Mouse (Mus musculus) embryonic facial prominence, embryonic 13.5 days (tissue): ENCODE measurements around the gene Adprhl1. TPM values are rescaled to one million over a fixed set of nuclear protein-coding genes. Genes with fewer than 3 reads are reported as not detected.

Experiments used
- ATAC-seq: fragments of 200-750 bp; cut with Nextera tagmentation; 2 replicates; pipeline ENCODE4 v1.8.0; 2017; ENCODE audit warnings: low read depth; ENCODE audit not compliant: insufficient number of reproducible peaks, insufficient read depth, low FRiP score, low TSS enrichment
- H3K27ac ChIP-seq: fragments of 300-500 bp; sonication (generic); 2 replicates; pipeline ENCODE4 v1.5.1; 2015; ENCODE audit warnings: moderate library complexity, mild to moderate bottlenecking, inconsistent platforms
- H3K27me3 ChIP-seq: fragments of 300-500 bp; sonication (generic); 2 replicates; pipeline ENCODE4 v1.6.1; 2015; ENCODE audit warnings: mild to moderate bottlenecking, inconsistent platforms
- H3K36me3 ChIP-seq: fragments of 300-500 bp; sonication (generic); 2 replicates; pipeline ENCODE4 v1.6.1; 2015; ENCODE audit warnings: mild to moderate bottlenecking, inconsistent platforms
- H3K4me1 ChIP-seq: fragments of 300-500 bp; sonication (generic); 2 replicates; pipeline ENCODE4 v1.6.1; 2015; ENCODE audit warnings: inconsistent platforms
- H3K4me2 ChIP-seq: fragments of 300-500 bp; sonication (generic); 2 replicates; pipeline ENCODE4 v1.6.1; 2015; ENCODE audit warnings: moderate library complexity, mild to moderate bottlenecking, inconsistent platforms
- H3K4me3 ChIP-seq: fragments of 300-500 bp; sonication (generic); 2 replicates; pipeline ENCODE4 v1.5.1; 2015; ENCODE audit warnings: mild to moderate bottlenecking, inconsistent platforms
- H3K9ac ChIP-seq: fragments of 300-500 bp; sonication (generic); 2 replicates; pipeline ENCODE4 v1.6.1; 2015; ENCODE audit warnings: mild to moderate bottlenecking, inconsistent platforms
- H3K9me3 ChIP-seq: fragments of 300-500 bp; sonication (generic); 2 replicates; pipeline ENCODE4 v1.6.1; 2016; ENCODE audit warnings: inconsistent platforms
- WGBS: fragments of 180-500 bp; shearing (Covaris S2); methylation state at CpG from one replicate; pipeline ENCODE4 v1.1.7; 2015; ENCODE audit warnings: mixed read lengths; 5-methylcytosine and 5-hydroxymethylcytosine counted together
- polyA plus RNA-seq: library from polyadenylated mRNA; unstranded; fragments of >200 nt; fragmentation: Nextera tagmentation; extraction: Ambion mirVana; gene quantifications from 2 replicates; pipeline ENCODE4 v1.2.1, GENCODE M21; 2015

Gene Adprhl1
- polyA plus RNA-seq, 1 experiment from 2014 or later: not detected

GRCm38 (mm10) chr8:13228923-13229610 is 24.9 kb downstream of the Adprhl1 start:
- Histone ChIP-seq H3K27ac (no peak overlapping the region), H3K9ac (no peak overlapping the region), H3K9me3 (no peaks in the 10 kb centered on the region), H3K4me2 (no peak overlapping the region), H3K36me3 (no peaks in the 10 kb centered on the region), H3K4me1 (peaks cover 10% of the 10 kb centered on the region), H3K4me3 (no peak overlapping the region), H3K27me3 (peaks cover 6% of the 10 kb centered on the region; the same call in 1 of the 2 replicates)
- WGBS: 43% methylated on average over 9 of the region's 9 CpGs
- ATAC-seq: no peak

GRCm38 (mm10) chr8:13227184-13227583 is 26.8 kb downstream of the Adprhl1 start:
- Histone ChIP-seq H3K4me1 (peaks cover 10% of the 10 kb centered on the region), H3K4me2 (no peak overlapping the region), H3K27ac (no peak overlapping the region), H3K36me3 (no peaks in the 10 kb centered on the region), H3K9ac (no peak overlapping the region), H3K27me3 (peaks cover 4% of the 10 kb centered on the region; the same call in 1 of the 2 replicates), H3K4me3 (no peak overlapping the region), H3K9me3 (no peaks in the 10 kb centered on the region)
- no peak for ATAC-seq
- WGBS: 63% methylated on average over 3 of the region's 3 CpGs

- Histone ChIP-seq H3K36me3 (no peaks in the 10 kb centered on the region), H3K9ac (no peak overlapping the region), H3K4me3 (no peak overlapping the region), H3K4me2 (no peak overlapping the region), H3K4me1 (peaks cover 10% of the 10 kb centered on the region), H3K27me3 (peaks cover 4% of the 10 kb centered on the region; the same call in 1 of the 2 replicates), H3K9me3 (no peaks in the 10 kb centered on the region), H3K27ac (no peak overlapping the region)
- WGBS: 39% methylated on average over 6 of the region's 6 CpGs
- no peak for ATAC-seq
Observed at GRCm38 (mm10) chr8:13226288-13226687, 27.7 kb downstream of the Adprhl1 start.

- Histone ChIP-seq H3K27me3 (peaks cover 4% of the 10 kb centered on the region; the same call in 1 of the 2 replicates), H3K4me1 (peaks cover 7% of the 10 kb centered on the region), H3K4me2 (no peak overlapping the region), H3K27ac (no peak overlapping the region), H3K9me3 (no peaks in the 10 kb centered on the region), H3K9ac (no peak overlapping the region), H3K4me3 (no peak overlapping the region), H3K36me3 (no peaks in the 10 kb centered on the region)
- WGBS: 78% methylated on average over 9 of the region's 9 CpGs
- no peak for ATAC-seq
Observed at GRCm38 (mm10) chr8:13224426-13224825, 29.5 kb downstream of the Adprhl1 start.

- Histone ChIP-seq H3K36me3 (no peaks in the 10 kb centered on the region), H3K4me3 (no peak overlapping the region), H3K9me3 (no peaks in the 10 kb centered on the region), H3K9ac (no peak overlapping the region), H3K27me3 (no peaks in the 10 kb centered on the region; the same call in 1 of the 2 replicates), H3K4me2 (no peak overlapping the region), H3K27ac (no peak overlapping the region), H3K4me1 (peaks cover 4% of the 10 kb centered on the region)
- no peak for ATAC-seq
- WGBS: 74% methylated on average over 4 of the region's 4 CpGs
Observed at GRCm38 (mm10) chr8:13218441-13218840, 35.5 kb downstream of the Adprhl1 start.

GRCm38 (mm10) chr8:13217986-13218385 is 36.0 kb downstream of the Adprhl1 start:
- Histone ChIP-seq H3K27ac (no peak overlapping the region), H3K9ac (no peak overlapping the region), H3K27me3 (no peaks in the 10 kb centered on the region), H3K4me1 (peaks cover 8% of the 10 kb centered on the region), H3K4me3 (no peak overlapping the region), H3K9me3 (no peaks in the 10 kb centered on the region), H3K36me3 (no peaks in the 10 kb centered on the region), H3K4me2 (no peak overlapping the region)
- ATAC-seq: no peak

- WGBS: 61% methylated on average over 5 of the region's 5 CpGs
- no peak for ATAC-seq
- no peaks in the 10 kb centered on the region for H3K9me3 ChIP-seq
- H3K36me3 ChIP-seq: no peaks in the 10 kb centered on the region
- no peak overlapping the region for H3K4me3 ChIP-seq
- H3K4me2 ChIP-seq: no peak overlapping the region
- H3K4me1 ChIP-seq: peaks cover 8% of the 10 kb centered on the region
- no peaks in the 10 kb centered on the region for H3K27me3 ChIP-seq
- H3K27ac ChIP-seq: no peak overlapping the region
- no peak overlapping the region for H3K9ac ChIP-seq
Observed at GRCm38 (mm10) chr8:13217093-13217492, 36.9 kb downstream of the Adprhl1 start.

GRCm38 (mm10) chr8:13216386-13216785 is 37.6 kb downstream of the Adprhl1 start:
- peaks cover 8% of the 10 kb centered on the region for H3K4me1 ChIP-seq
- no peak overlapping the region for H3K4me2 ChIP-seq
- no peaks in the 10 kb centered on the region for H3K9me3 ChIP-seq
- no peak overlapping the region for H3K4me3 ChIP-seq
- H3K9ac ChIP-seq: 0 out of 2 replicates have a peak overlapping the region, but pooled peaks have one; percentile 21
- no peaks in the 10 kb centered on the region for H3K27me3 ChIP-seq
- no peak for ATAC-seq
- H3K36me3 ChIP-seq: no peaks in the 10 kb centered on the region
- WGBS: 79% methylated on average over 8 of the region's 8 CpGs
- H3K27ac ChIP-seq: no peak overlapping the region

- Histone ChIP-seq H3K4me3 (no peak overlapping the region), H3K9ac (0 out of 2 replicates have a peak overlapping the region, but pooled peaks have one; percentile 3), H3K36me3 (no peaks in the 10 kb centered on the region), H3K9me3 (no peaks in the 10 kb centered on the region), H3K27ac (no peak overlapping the region), H3K27me3 (0 out of 2 replicates have a peak, but pooled peaks cover 4% of the 10 kb centered on the region), H3K4me2 (peak overlapping the region; percentile 46), H3K4me1 (peaks cover 8% of the 10 kb centered on the region)
- peak; percentile 76 for ATAC-seq
- WGBS: 26% methylated on average over 10 of the region's 10 CpGs
Observed at GRCm38 (mm10) chr8:13213479-13214268, 40.3 kb downstream of the Adprhl1 start.

GRCm38 (mm10) chr8:13209770-13210169 is 44.2 kb downstream of the Adprhl1 start:
- Histone ChIP-seq H3K4me3 (no peak overlapping the region), H3K27me3 (0 out of 2 replicates have a peak, but pooled peaks cover 4% of the 10 kb centered on the region), H3K9me3 (no peaks in the 10 kb centered on the region), H3K36me3 (no peaks in the 10 kb centered on the region), H3K4me1 (peaks cover 8% of the 10 kb centered on the region), H3K4me2 (no peak overlapping the region), H3K9ac (no peak overlapping the region), H3K27ac (no peak overlapping the region)
- ATAC-seq: no peak
- 81% methylated on average over 1 of the region's 1 CpGs for WGBS

- Histone ChIP-seq H3K27ac (no peak overlapping the region), H3K4me1 (peaks cover 7% of the 10 kb centered on the region), H3K4me2 (no peak overlapping the region), H3K36me3 (no peaks in the 10 kb centered on the region), H3K9me3 (no peaks in the 10 kb centered on the region), H3K4me3 (no peak overlapping the region), H3K9ac (no peak overlapping the region), H3K27me3 (0 out of 2 replicates have a peak, but pooled peaks cover 4% of the 10 kb centered on the region)
- WGBS: 38% methylated on average over 6 of the region's 6 CpGs
- ATAC-seq: no peak
Observed at GRCm38 (mm10) chr8:13208627-13209355, 45.2 kb downstream of the Adprhl1 start.
